Mouse (Mus musculus): ENCODE data around the gene Tmem62. TPM values are rescaled to one million over a fixed set of nuclear protein-coding genes. Genes with fewer than 3 reads are reported as not detected.

The Tmem62 gene
- polyA plus RNA-seq, 1 experiment from 2014 or later: 5.8 TPM

- no peak overlapping the region for H3K27ac ChIP-seq (ENCODE audit: low read depth, low read length)
- WGBS: 94% methylated on average over 1 of the region's 1 CpGs
- DNase-seq (ENCODE audit: low spot score) (no peak), ATAC-seq (ENCODE audit: low FRiP score) (no peak)
- no peaks in the 10 kb centered on the region for H3K27me3 ChIP-seq (ENCODE audit: control insufficient read depth, insufficient read depth, low read length)
- H3K4me2 ChIP-seq (replicated peaks; ENCODE audit: low read depth, low read length): no peak overlapping the region
- no peaks in the 10 kb centered on the region for H3K36me3 ChIP-seq (ENCODE audit: control insufficient read depth, insufficient read depth, low read length)
- H3K9ac ChIP-seq (ENCODE audit: low read depth, low read length): no peak overlapping the region
- no peaks in the 10 kb centered on the region; the same call in 1 of the 2 replicates for H3K4me1 ChIP-seq (replicated peaks; ENCODE audit: control insufficient read depth, insufficient read depth, low read length)
- no peak overlapping the region for H3K4me3 ChIP-seq (ENCODE audit: low read depth, low read length)
- no peaks in the 10 kb centered on the region for H3K9me3 ChIP-seq (ENCODE audit: control insufficient read depth, low read length)
Measured at GRCm38 (mm10) chr2:121006986-121007385, 30.2 kb downstream of the Tmem62 start.

- Histone ChIP-seq H3K27me3 (ENCODE audit: control insufficient read depth, insufficient read depth, low read length) (no peaks in the 10 kb centered on the region), H3K9ac (ENCODE audit: low read depth, low read length) (peak within 1 kb of the TSS; percentile 81), H3K36me3 (ENCODE audit: control insufficient read depth, insufficient read depth, low read length) (0 out of 2 replicates have a peak, but pooled peaks cover 2% of the 10 kb centered on the region), H3K4me1 (replicated peaks; ENCODE audit: control insufficient read depth, insufficient read depth, low read length) (no peaks in the 10 kb centered on the region; the same call in 1 of the 2 replicates), H3K27ac (ENCODE audit: low read depth, low read length) (no peak within 1 kb of the TSS), H3K4me3 (ENCODE audit: low read depth, low read length) (peak within 1 kb of the TSS; percentile 81), H3K4me2 (replicated peaks; ENCODE audit: low read depth, low read length) (peak within 1 kb of the TSS; percentile 77), H3K9me3 (ENCODE audit: control insufficient read depth, low read length) (no peaks in the 10 kb centered on the region)
- ATAC-seq (ENCODE audit: low FRiP score) (peak; percentile 98), DNase-seq (ENCODE audit: low spot score) (peak; percentile 91)
- 2% methylated on average over 34 of the region's 34 CpGs for WGBS
Measured at GRCm38 (mm10) chr2:121007925-121008663, 31.3 kb downstream of the Tmem62 start, which contains the start of gene Ccndbp1. Gene Ccndbp1 (plus strand): TSS chr2:121008403.

- Histone ChIP-seq H3K27me3 (ENCODE audit: control insufficient read depth, insufficient read depth, low read length) (no peaks in the 10 kb centered on the region), H3K4me2 (replicated peaks; ENCODE audit: low read depth, low read length) (peak overlapping the region; percentile 77), H3K9ac (ENCODE audit: low read depth, low read length) (peak overlapping the region; percentile 81), H3K4me1 (replicated peaks; ENCODE audit: control insufficient read depth, insufficient read depth, low read length) (no peaks in the 10 kb centered on the region; the same call in 1 of the 2 replicates), H3K27ac (ENCODE audit: low read depth, low read length) (no peak overlapping the region), H3K36me3 (ENCODE audit: control insufficient read depth, insufficient read depth, low read length) (0 out of 2 replicates have a peak, but pooled peaks cover 2% of the 10 kb centered on the region), H3K4me3 (ENCODE audit: low read depth, low read length) (peak overlapping the region; percentile 81), H3K9me3 (ENCODE audit: control insufficient read depth, low read length) (no peaks in the 10 kb centered on the region)
- ATAC-seq (ENCODE audit: low FRiP score) (no peak; the same call in 1 of the 2 replicates), DNase-seq (ENCODE audit: low spot score) (no peak)
- 2% methylated on average over 12 of the region's 12 CpGs for WGBS
Measured at GRCm38 (mm10) chr2:121008664-121009007, 31.8 kb downstream of the Tmem62 start.

- WGBS: 25% methylated on average over 5 of the region's 5 CpGs
- Histone ChIP-seq H3K27ac (ENCODE audit: low read depth, low read length) (no peak overlapping the region), H3K4me3 (ENCODE audit: low read depth, low read length) (peak overlapping the region; percentile 81), H3K9ac (ENCODE audit: low read depth, low read length) (peak overlapping the region; percentile 81), H3K4me2 (replicated peaks; ENCODE audit: low read depth, low read length) (peak overlapping the region; percentile 77), H3K27me3 (ENCODE audit: control insufficient read depth, insufficient read depth, low read length) (no peaks in the 10 kb centered on the region), H3K9me3 (ENCODE audit: control insufficient read depth, low read length) (no peaks in the 10 kb centered on the region), H3K36me3 (ENCODE audit: control insufficient read depth, insufficient read depth, low read length) (0 out of 2 replicates have a peak, but pooled peaks cover 2% of the 10 kb centered on the region), H3K4me1 (replicated peaks; ENCODE audit: control insufficient read depth, insufficient read depth, low read length) (no peaks in the 10 kb centered on the region; the same call in 1 of the 2 replicates)
- no peak for DNase-seq (ENCODE audit: low spot score)
- ATAC-seq (ENCODE audit: low FRiP score): no peak
Measured at GRCm38 (mm10) chr2:121009071-121009677, 32.4 kb downstream of the Tmem62 start.

GRCm38 (mm10) chr2:121012676-121013075 is 35.9 kb downstream of the Tmem62 start:
- WGBS: 90% methylated on average over 9 of the region's 9 CpGs
- Histone ChIP-seq H3K4me2 (replicated peaks; ENCODE audit: low read depth, low read length) (no peak overlapping the region), H3K36me3 (ENCODE audit: control insufficient read depth, insufficient read depth, low read length) (0 out of 2 replicates have a peak, but pooled peaks cover 2% of the 10 kb centered on the region), H3K9me3 (ENCODE audit: control insufficient read depth, low read length) (no peaks in the 10 kb centered on the region), H3K27ac (ENCODE audit: low read depth, low read length) (no peak overlapping the region), H3K27me3 (ENCODE audit: control insufficient read depth, insufficient read depth, low read length) (no peaks in the 10 kb centered on the region), H3K4me1 (replicated peaks; ENCODE audit: control insufficient read depth, insufficient read depth, low read length) (no peaks in the 10 kb centered on the region; the same call in 1 of the 2 replicates), H3K9ac (ENCODE audit: low read depth, low read length) (no peak overlapping the region), H3K4me3 (ENCODE audit: low read depth, low read length) (no peak overlapping the region)
- no peak for ATAC-seq (ENCODE audit: low FRiP score)
- no peak for DNase-seq (ENCODE audit: low spot score)

GRCm38 (mm10) chr2:121015507-121015906 is 38.7 kb downstream of the Tmem62 start:
- no peaks in the 10 kb centered on the region for H3K9me3 ChIP-seq (ENCODE audit: control insufficient read depth, low read length)
- H3K4me1 ChIP-seq (replicated peaks; ENCODE audit: control insufficient read depth, insufficient read depth, low read length): no peaks in the 10 kb centered on the region
- no peak overlapping the region for H3K4me2 ChIP-seq (replicated peaks; ENCODE audit: low read depth, low read length)
- no peak overlapping the region for H3K27ac ChIP-seq (ENCODE audit: low read depth, low read length)
- H3K9ac ChIP-seq (ENCODE audit: low read depth, low read length): no peak overlapping the region
- ATAC-seq (ENCODE audit: low FRiP score) (no peak), DNase-seq (ENCODE audit: low spot score) (no peak)
- no peaks in the 10 kb centered on the region for H3K27me3 ChIP-seq (ENCODE audit: control insufficient read depth, insufficient read depth, low read length)
- no peak overlapping the region for H3K4me3 ChIP-seq (ENCODE audit: low read depth, low read length)
- 0 out of 2 replicates have a peak, but pooled peaks cover 2% of the 10 kb centered on the region for H3K36me3 ChIP-seq (ENCODE audit: control insufficient read depth, insufficient read depth, low read length)
- 88% methylated on average over 2 of the region's 2 CpGs for WGBS

GRCm38 (mm10) chr2:121016226-121016625 is 39.4 kb downstream of the Tmem62 start:
- Histone ChIP-seq H3K27ac (ENCODE audit: low read depth, low read length) (no peak overlapping the region), H3K27me3 (ENCODE audit: control insufficient read depth, insufficient read depth, low read length) (no peaks in the 10 kb centered on the region), H3K36me3 (ENCODE audit: control insufficient read depth, insufficient read depth, low read length) (0 out of 2 replicates have a peak, but pooled peaks cover 2% of the 10 kb centered on the region), H3K4me3 (ENCODE audit: low read depth, low read length) (no peak overlapping the region), H3K9me3 (ENCODE audit: control insufficient read depth, low read length) (no peaks in the 10 kb centered on the region), H3K9ac (ENCODE audit: low read depth, low read length) (no peak overlapping the region), H3K4me1 (replicated peaks; ENCODE audit: control insufficient read depth, insufficient read depth, low read length) (no peaks in the 10 kb centered on the region), H3K4me2 (replicated peaks; ENCODE audit: low read depth, low read length) (no peak overlapping the region)
- ATAC-seq (ENCODE audit: low FRiP score): no peak
- no peak for DNase-seq (ENCODE audit: low spot score)
- WGBS: 90% methylated on average over 9 of the region's 9 CpGs

- Histone ChIP-seq H3K4me1 (replicated peaks; ENCODE audit: control insufficient read depth, insufficient read depth, low read length) (no peaks in the 10 kb centered on the region), H3K9me3 (ENCODE audit: control insufficient read depth, low read length) (no peaks in the 10 kb centered on the region), H3K36me3 (ENCODE audit: control insufficient read depth, insufficient read depth, low read length) (0 out of 2 replicates have a peak, but pooled peaks cover 2% of the 10 kb centered on the region), H3K4me2 (replicated peaks; ENCODE audit: low read depth, low read length) (no peak overlapping the region), H3K27me3 (ENCODE audit: control insufficient read depth, insufficient read depth, low read length) (no peaks in the 10 kb centered on the region), H3K27ac (ENCODE audit: low read depth, low read length) (no peak overlapping the region), H3K9ac (ENCODE audit: low read depth, low read length) (no peak overlapping the region), H3K4me3 (ENCODE audit: low read depth, low read length) (no peak overlapping the region)
- ATAC-seq (ENCODE audit: low FRiP score) (no peak), DNase-seq (ENCODE audit: low spot score) (no peak)
- 86% methylated on average over 1 of the region's 1 CpGs for WGBS
Measured at GRCm38 (mm10) chr2:121017151-121017550, 40.3 kb downstream of the Tmem62 start.

All from hindbrain, embryonic 11.5 days (tissue).